Mouse (Mus musculus): ENCODE measurements around the gene Dtnb.

The Dtnb gene

DNA sequence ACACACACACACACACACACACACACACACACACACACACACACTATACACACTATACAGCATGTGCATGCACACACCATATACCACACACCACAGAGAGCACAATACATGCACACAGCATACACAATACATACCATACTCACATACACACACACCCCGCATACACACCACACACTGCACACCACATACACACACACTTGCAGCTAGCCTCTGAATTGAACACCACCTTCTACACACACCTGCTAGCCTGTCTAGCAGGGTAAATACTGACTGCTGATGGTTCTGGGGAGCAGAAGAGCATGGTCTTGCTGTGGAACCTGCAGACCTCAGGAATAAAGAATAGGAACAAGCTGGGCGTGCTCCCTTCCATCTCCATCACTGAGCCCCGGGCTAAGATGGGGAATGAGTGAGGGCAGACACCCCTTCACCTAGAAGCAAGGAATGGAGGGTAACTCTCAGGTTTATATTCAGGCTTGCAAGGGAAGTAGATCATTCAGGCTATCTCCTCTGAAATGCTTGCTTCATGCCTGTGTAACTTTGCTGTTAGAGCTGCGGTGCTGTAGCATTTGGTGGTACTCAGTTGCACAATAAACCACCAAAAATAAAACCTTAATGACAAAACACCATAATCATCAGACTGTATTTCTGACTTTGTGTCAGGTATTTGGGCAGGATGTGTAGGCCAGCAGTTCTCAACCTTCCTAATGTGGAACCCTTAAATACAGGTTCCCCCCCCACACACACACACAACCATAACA lies 87.6 kb downstream of the Dtnb start:
- intact Hi-C loops (cut with DNase I), result loop anchor here (5.0 to 10.0 kb wide), 2 partner anchors 265 to 423 kb away; partner anchors contain the start of gene Dnajc27

DNA sequence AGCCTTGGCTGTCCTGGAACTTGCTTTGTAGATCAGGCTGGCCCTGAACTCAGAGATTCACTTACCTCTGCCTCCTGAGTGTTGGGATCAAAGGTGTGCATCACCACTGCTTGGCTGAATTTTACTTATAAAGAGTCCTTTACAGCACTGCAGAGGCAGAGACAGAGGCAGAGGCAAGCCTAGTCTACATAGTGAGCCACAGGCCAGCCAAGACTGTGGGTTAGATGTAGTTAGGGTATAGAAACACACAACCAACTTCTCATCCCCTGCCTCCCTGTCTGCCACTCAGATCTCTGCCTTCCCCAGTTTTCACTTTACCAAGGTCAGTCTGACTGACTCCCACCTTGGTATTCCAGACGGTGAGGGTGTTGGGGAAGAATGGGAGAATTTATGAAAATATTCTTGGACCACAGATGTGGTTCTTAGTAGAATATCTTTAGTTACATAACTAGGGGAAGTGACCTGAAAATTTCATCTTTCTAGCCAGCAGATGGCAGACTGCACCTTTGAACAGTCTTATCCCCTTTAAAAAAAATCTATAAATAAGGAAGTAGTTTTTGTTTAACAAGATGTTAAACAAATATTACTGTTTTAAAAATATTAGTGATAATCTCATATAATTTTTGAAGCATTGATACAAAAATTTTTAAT lies 88.9 kb downstream of the Dtnb start:
- intact Hi-C loops (cut with DNase I), result loop anchor here (5.0 to 10.0 kb wide), 2 partner anchors 264 to 421 kb away; partner anchors contain the start of gene Dnajc27

DNA sequence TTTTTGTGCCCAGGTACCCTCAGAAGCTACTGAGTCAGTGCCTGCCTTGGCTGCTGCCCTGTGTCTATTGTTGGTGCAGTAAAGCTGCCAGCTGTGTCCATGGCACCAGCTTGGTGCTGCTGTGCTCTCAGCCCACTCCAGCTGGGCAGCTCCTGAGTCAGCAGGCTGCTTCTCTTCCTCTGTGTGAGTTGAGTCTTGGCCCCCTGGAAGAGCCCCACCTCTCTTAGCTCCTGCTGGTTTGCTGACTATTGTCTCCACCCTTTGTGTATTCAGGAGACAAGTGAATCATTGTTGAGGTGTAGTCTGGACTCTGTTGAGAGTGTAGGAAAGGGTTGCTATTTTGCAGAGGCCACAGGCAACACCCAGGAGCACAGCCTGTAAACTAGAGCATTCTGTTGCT lies 90.5 kb downstream of the Dtnb start:
- intact Hi-C loops (cut with DNase I), result loop anchor here (5.0 to 10.0 kb wide), 2 partner anchors 262 to 420 kb away; partner anchors contain the start of gene Dnajc27

DNA sequence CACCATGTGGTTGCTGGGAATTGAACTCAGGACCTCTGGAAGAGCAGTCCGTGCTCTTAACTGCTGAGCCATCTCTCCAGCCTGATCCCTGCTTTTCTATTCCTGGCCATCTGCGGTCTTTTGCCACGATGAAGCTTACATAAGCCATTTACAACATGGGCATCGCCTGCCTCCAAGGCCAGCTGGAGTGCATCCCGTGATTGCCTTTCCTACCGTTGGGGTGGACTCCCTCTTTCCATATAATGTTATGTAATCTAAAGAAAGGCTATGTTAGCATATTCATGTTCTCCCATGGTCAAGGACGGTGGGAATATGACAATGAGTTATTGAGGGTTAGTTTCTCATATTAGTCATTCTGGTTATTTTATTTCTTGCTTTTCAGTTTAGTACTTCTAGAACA lies 91.2 kb downstream of the Dtnb start:
- intact Hi-C loops (cut with DNase I), result loop anchor here (5.0 to 10.0 kb wide), 2 partner anchors 261 to 419 kb away; partner anchors contain the start of gene Dnajc27

DNA sequence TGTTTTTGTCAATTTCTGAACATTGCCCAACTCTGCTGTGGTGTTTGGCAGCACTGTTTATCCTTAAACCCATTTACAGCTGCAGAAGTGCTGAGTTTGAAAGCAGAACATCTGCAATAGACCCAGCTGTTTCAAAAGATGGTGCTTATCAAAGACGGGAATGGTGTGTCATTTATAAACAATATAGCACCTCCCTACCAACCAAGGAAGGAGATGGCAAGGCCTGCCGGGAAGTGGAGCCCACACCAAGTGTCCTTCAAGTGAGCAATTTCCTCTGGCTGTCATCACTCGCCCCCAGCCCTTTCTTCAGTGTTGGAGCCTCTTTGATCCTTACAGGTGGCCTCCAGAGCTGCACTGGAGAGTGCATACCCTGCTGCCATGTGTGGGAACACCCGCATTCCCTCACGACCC lies 97.8 kb downstream of the Dtnb start:
- intact Hi-C loops (cut with DNase I), result loop anchor here (10.0 kb wide), 1 partner anchor 255 kb away; no protein-coding TSS in a partner anchor

DNA sequence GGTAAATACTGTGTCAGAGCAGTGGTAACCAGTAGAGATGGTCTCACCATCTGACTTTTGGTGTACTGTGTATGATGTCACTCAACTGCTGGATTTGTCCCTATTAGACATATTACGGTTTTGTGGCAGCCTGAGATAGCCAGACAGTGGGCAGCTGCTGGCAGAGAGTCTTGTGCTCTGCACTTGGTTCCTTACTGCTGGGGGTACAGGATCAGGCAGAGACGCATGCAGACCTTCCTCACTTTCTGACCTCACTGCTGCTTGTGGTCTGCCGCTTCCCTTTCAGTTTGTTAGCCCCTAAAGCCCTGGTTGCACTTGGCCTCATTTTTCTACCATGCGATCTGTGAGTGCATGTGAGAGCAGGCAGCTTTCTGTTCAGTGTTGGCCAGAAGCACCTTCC lies 98.9 kb downstream of the Dtnb start:
- intact Hi-C loops (cut with DNase I), result no loop called here

DNA sequence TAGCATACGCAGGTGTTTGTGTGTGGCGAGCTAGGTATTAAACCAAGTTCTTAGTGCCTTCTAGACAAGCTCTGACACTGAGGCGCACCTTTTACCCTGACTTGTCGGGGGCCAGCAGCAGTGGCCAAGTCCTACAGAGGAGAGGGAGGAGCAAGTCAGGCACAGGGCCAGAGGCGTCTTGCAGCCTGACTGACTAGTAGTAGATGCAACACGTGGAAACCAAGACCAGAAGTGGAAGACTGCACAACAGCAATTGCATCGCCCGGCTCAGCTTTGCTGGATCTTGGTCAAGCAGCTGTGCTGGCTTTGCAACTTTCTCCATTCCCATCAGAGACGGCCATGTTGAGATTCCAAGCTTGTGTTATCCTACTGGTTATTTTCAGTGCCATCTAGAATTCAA lies 100.6 kb downstream of the Dtnb start:
- intact Hi-C loops (cut with DNase I), result no loop called here

DNA sequence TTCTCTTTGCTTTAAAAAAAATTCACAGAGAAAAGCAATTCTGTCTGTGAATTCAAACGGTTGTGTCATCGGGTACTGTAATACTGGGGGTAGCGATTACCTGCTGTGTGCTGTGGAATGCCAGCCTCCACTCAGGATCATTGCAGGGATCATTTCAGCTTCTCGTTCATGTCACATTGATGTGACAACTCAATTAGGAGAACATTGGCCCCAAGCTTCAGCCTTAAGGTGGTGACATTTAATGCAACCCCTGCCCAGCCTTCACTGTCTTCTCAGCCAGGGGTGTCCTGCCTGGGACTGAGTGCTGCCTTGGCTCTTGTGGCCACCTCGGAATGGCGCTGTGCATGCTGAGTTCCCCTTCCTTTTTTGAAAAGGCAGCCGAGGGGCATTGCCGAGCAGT lies 101.7 kb downstream of the Dtnb start:
- intact Hi-C loops (cut with DNase I), result no loop called here

DNA sequence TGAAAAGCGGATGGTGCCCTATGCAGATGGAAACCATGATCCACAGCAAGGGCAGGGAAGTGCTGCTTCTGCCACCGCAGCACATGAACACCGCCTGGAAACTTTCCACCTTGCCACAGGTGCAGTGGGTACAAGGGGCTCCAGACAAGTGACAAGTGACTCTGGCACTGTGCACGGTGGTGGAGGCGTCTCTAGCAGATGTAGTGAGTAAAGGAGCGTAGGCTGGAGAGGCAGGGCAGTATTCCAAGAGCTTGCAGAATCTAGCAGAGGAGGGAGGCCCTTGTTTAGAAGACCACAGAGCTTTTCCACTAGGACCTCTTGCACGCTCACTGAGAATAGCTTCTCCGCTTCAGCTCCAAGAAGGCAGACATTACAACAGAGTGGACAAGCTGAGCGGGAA lies 102.7 kb downstream of the Dtnb start:
- intact Hi-C loops (cut with DNase I), result no loop called here

DNA sequence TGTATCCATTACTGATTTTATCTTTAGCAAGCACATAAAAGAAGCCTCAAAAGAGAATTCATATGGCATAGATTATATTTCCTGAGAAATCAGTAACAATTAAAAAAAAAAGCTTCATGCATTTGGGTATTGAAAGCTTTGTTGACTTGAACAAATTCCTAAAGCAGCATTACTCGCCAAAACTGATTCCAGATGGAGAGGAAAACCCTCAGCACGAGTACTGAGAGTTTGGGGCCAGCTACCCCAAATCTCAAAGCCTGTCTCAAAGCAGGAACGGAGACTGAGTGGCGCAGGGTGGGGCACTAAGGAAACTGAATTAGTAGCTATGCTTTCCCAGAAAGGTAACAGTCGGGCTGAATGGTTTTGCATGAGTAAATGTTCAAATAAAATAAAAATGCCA lies 108.5 kb downstream of the Dtnb start:
- intact Hi-C loops (cut with DNase I), result no loop called here

DNA sequence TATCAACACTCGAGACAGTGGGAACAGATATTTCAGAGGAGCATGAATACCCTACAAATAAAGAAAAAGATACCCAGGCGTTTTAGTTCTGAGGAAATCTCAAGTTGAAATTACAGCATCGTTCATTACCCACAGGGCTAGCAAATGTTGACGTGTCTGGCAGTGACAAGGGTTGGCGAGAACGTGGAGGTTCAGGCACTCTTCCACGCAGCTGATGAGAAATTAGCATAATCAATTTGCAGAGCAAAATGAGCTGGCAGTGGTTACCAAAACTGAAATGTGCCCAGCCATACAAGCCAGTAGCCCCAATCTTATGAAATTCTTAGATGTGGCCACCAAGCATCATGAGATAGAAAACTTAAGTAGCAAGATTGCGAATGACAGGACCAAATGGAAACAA lies 110.9 kb downstream of the Dtnb start:
- intact Hi-C loops (cut with DNase I), result no loop called here

DNA sequence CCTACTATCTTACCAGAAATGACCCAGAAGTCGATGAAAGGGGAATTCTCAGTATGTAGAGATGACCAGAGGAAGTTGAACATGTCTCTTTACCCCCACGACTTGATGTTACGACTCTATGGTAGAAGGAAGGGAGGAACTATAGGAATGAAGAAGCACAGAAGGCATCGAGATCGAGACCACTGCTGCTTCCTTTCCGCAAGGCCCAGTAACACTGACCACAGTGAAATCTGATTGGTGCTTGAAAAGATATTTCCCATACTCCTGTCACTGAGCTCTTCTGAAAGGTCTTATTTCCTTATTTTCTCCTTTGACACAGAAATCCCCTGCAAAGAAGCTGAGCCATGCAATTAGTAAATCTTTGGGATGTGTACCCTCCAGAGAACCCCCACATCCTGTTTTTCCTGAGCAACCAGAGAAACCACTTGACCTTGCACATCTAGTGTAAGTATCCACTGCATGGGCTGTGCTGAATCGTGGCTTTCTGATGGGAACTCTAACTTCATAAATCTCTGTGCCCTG lies 114.3 kb downstream of the Dtnb start:
- intact Hi-C loops (cut with DNase I), result no loop called here

DNA sequence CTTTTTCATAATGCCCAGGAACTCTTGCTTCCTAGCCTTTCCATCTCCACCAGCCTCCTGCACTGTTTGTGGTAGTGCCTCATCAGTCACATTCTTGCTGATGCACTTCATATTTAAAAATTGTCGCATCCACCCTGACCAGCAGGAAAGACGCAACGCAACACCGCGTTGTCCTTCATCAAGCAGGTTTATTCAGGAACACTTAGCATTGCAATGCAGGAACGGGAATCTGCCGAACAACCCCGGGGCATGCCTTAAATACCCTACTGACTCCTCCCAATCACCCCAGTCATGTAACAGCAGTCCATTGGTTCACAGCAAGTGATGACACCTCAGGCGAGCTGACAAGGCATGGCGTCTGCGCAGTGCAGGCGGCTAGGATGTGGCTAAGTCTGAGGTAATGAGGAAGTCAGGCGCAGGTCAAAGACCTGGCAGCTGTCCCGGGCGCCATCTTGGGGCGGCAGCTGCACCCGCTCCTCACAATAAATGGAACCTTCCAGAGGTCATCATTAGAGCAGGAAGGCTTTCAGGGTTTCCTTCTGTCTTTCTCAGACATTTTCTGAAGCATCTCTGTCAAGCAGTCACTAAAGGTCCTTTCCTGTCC lies 118.8 kb downstream of the Dtnb start:
- intact Hi-C loops (cut with DNase I), result loop anchor here (10.0 kb wide), 1 partner anchor 224 kb away; no protein-coding TSS in a partner anchor

DNA sequence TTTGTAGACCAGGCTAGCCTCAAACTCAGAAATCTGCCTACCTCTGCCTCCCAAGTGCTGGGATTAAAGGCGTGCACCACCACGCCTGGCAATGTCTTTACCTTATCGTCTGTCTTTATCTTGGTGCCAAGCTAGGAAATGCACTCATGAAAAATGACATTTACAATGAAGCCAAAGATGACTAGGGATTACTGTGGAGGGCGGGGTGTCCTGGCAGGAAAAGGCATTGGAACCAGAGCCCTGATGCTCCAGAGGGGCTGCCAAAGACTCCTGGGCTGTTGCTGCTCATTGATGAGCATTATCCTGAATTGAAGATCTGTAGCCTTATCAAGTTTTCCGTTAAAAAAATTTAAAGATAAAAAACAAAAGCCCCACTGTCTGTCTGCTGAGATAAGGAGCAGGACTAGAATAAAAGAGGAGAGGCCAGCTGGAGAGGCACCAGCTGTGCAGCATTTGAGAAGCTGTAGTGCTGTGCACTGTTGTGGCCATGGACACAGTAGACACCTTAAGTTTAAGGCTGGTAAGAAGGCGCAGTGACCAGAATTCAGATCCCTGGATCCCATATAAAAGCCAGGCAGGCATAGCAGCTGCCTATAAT lies 120.7 kb downstream of the Dtnb start:
- intact Hi-C loops (cut with DNase I), result loop anchor here (10.0 kb wide), 1 partner anchor 222 kb away; no protein-coding TSS in a partner anchor

DNA sequence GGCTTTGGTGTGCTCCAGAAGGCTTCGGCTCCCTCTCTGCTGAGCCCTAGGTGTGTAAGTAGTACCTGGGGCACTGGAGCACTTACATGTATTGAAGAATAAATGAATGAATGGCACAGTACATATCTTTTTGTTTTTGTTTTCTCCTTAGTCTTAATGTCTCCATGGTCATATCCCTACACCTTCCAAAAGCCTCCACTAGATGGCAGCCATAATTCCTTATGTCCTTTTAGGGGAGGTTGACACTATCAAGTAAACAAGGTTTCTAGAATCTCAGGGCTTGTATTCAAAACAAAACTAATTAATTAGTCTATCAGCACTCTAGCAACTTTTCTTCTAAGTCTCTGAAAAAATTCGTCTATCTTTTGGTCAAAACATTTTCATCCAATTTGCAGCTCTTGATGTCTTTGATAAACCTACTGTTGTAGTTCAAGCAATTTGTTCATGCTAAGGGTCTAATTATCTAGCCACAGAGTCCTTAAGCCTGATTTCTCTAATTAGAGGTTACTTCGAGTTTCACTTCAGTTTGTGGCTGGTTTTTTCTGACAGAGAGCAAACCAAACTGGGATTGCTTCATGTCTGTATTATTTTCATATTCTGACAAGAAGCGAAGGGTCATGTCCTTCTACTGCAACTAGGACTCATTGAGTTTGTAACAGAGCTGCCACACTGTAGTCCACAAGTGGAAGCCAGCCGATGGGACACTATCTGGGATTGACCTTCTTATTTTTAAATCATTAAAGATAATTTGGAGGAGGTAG lies 123.7 kb downstream of the Dtnb start:
- intact Hi-C loops (cut with DNase I), result loop anchor here (5.0 to 10.0 kb wide), 2 partner anchors 86 to 219 kb away; no protein-coding TSS in a partner anchor

DNA sequence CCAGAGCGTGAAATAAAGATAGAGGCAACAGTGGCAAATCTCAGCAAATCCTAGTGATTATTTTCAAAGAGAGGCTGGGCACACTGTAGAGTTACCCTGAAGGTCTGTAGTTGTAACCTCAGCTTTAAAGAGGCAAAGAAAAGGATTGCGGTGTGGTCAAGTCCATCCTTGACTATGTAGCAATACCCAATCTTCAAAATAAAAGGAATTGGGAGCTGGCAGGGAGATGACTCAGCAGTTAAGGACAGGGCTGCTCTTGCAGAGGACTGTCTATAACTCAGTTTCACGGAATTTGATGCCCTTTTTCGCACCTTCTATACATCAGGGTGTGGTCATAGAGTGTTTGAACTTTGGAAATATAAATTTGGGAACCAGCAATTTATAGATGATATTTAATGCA lies 128.3 kb downstream of the Dtnb start:
- intact Hi-C loops (cut with DNase I), result no loop called here

DNA sequence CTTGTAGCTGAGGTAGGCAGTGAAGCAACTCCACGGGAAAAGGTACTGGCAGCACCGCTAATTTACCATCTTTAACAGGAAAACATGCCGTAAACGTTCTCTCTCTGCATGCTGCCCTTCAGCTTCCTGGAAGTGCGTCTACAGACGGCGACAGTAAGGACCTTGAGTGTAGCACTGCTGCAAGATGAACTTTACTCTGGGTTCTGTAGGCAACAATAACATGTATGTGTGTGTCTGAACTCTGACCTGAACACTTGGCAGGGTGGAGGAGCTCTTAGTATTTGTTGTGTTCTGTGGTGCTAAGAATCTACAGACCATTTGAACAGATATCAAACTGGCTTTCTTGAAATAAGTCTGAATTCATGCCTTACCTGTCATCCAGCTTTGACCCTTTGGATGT lies 130.7 kb downstream of the Dtnb start:
- intact Hi-C loops (cut with DNase I), result no loop called here

DNA sequence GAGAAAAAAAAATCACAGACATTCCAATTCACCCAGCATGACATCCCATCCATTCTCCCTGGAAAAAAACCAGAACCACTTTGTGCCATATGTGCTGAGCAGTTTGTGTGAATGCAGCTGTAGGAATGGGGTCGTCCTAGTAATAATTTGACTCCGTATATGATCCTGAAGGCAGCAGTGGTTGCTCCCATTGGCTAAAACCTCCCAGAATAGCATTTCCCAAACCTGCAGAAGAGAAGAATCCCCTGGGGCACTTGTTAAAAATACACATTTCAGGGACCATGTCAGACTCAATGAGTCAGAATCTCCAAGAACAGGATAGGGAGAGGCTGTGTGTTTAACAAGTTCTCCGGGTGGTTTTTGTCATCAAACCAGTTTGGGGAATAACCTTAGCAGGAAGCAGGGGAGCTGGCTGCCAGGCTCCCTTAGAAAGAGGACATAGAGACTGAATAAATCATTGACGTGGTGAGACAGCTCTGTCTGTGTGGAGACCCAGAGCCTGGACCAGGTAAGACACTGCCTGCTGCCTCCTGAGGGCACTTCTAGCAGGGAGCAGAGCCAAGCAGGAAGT lies 147.1 kb downstream of the Dtnb start:
- intact Hi-C loops (cut with DNase I), result no loop called here

DNA sequence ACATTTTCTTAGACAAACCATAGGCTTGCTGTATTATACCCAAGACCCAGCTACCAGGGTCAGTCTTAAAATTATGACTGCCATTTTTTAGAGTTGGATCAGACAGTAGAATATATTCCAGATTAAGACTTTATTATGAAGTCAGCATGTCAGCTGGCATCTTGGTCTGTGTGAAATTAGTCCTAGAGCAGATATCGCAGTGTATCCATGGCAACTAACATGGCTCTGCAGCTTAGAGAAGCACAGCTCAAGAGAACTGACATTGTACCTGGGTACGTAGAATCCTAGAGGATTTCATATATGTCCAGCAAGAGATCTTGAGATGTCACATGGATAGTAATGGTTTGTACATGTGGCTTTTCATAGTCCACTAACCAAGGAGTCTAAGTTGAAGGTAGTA lies 148.3 kb downstream of the Dtnb start:
- intact Hi-C loops (cut with DNase I), result no loop called here

DNA sequence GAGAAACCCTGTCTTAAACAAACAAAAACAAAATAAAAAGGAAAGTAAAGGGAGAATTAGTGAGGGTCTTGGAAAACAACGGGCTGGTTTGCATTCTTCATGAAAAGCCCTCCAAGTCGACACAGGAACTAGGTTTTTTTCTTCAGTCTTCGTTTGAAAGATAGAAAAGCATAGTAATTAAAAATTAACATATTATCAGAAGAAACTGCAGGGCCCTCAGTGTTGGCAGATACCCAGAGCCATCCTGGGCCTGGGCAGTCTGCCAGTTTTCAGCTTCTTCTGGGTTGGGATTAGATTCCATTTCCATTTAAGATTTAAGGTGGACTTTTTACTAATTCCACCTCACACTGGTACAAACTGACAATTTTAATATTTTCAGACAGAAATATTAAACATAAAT lies 151.6 kb downstream of the Dtnb start:
- intact Hi-C loops (cut with DNase I), result no loop called here
